Mouse (Mus musculus): ENCODE results near the gene Stx18.

DNA sequence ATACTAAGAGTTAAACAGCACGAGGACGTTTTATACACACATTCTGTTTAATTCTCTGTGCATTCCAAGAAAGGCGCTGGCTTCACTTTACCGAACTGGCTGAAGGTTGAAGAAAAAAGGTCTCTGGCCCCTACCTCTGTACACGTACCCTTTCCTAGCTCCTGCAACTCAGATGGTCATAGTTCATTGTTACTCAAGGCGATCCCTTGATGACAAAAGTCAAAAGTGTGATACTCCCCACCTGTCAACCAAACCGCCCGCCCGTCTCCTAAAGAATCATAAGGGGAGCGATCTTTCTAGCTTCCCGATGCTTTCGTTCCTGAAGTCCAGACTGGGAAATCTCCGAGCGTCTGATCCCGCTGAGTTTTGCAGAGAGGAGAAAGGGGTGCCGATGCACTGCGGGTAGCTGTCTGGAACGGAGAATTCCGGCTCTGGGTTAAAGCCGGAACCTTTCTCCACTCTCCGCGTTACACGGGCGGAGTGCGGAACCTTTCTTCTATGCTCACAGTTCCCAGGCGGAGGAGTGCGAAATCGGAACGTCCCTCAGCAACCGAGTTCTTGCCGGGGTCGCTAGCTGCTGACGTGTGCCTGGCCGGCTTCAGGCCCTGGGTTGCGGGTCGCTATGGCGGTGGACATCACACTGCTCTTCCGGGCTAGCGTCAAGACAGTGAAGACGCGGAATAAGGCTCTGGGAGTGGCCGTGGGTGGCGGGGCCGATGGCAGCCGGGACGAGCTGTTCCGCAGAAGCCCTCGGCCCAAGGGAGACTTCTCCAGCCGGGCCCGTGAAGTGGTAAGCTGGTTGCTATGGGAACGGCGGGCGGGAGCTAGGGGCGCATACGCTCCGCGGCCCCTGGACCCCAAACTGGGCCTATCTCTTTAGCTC is at the start of gene Stx18:
- TF ChIP-seq CTCF (IDR thresholded peaks at IDR 0.05; ENCODE audit: low read depth) (peak; percentile 2; the same call in 1 of the 2 replicates), EP300 (optimal IDR thresholded peaks at IDR 0.05) (no peak)
